Mouse (Mus musculus): ENCODE measurements around the gene Bhmt2.
A peak's percentile ranks its signal among the peaks of the same experiment; 100 is the strongest.

Gene Bhmt2

DNA sequence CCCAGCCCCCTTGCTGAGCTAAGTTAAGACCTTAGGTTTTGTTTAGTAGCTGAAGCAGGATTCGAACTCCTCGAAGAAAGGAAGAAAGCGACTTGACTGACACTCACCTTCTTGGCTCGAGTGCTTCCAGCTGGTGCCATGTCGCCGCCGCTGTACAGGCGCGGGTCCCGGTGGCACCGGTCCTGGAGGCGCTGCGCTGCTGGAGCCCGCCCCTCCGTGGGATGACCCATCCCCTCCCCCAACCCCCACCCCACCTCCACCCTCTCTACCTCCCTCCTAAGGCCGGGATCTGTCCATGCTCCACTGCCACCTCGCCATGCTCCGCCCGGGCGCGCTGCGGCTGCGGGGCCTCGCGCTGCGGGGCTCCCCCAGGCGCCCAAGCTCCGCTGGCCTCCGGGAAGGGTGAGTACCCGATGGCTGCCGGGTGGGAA, at the start of gene Bhmt2, which contains the start of gene Dmgdh:
TSS of gene Bhmt2 (minus strand) at position 172 of the 431 bp plus-strand sequence.
TSS of gene Dmgdh (plus strand) at position 303 of the 431 bp plus-strand sequence.
- peak; percentile 19 for DNase-seq (ENCODE audit: extremely low spot score)

DNA sequence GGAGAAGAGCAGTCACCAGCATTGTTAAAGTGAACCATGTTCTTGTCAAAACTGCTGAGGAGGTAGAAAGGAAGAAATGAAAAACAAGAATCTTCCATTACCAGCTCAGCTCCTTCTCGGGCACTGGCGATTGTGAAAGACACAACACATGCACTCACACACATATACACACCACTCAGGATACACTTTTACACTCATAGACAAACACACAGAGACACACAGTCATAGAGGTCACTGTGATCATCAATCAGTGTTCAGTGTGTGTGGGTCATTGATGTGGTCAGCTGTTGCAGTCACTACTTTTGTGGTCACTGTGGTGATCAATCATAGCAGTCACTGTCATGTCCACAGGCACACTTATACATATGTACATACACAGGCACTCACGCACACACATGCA, 49.4 kb upstream of the Bhmt2 start:
- DNase-seq (ENCODE audit: extremely low spot score): no peak

DNA sequence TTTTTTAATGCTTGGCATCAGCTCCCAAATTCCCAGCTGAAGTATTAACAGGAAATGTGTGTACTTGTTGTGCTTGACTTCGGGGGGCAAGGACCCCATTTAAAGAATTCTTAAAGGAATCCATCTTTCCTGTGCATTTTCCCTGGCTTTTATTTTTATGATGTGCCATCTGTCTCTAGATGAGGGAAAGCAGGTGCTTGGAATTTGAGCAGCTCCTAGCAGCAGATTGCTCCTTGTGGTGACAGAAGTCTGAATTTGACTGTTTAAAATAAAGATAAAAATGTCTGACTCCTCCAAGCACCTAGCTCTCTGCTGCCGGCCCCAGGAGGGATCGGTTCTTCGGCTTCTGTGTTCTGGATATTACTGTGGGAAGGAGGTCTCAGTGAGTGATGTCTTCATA, 47.8 kb upstream of the Bhmt2 start:
- DNase-seq (ENCODE audit: extremely low spot score): no peak

DNA sequence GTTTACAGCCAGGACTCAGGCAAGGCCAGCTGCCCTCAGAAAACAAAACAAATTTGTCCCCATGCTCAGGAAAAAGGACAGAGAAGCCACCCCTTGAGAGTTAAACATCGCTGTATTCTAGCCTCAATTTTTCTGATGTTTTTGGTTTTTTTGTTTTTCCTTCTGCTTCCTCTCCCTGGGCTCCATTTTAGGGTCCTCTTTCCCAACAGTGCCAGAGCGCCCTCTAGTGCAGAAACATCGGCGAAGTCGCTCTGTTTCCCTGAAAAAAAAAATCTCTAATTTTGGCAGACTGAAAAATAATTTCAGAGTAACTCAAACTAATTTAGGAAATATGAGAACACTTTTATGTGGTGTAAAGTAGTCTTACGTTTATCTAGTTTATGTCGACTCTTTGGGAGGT, 44.8 kb upstream of the Bhmt2 start:
- peak; percentile 68 for DNase-seq (ENCODE audit: extremely low spot score)

DNA sequence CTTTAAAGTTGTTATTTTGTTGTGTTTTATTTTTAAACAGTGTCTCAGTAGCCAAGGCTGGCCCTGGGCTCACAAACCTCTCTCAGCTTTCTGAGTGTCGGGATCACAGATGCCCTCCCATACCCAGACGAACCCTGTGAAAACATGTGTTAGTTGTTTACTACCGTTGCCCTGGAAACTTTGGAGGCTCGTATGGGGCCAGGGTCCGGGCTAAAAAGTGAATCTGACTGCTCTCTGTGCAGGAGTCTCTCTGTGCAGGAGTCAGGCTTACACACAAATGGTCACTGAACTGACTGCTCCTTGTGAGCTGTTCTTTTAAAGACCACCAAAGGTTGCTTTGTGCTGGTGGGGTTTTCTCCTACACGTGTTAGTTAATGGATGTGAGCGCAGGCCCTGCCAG, 43.0 kb upstream of the Bhmt2 start:
- peak; percentile 12 for DNase-seq (ENCODE audit: extremely low spot score)

DNA sequence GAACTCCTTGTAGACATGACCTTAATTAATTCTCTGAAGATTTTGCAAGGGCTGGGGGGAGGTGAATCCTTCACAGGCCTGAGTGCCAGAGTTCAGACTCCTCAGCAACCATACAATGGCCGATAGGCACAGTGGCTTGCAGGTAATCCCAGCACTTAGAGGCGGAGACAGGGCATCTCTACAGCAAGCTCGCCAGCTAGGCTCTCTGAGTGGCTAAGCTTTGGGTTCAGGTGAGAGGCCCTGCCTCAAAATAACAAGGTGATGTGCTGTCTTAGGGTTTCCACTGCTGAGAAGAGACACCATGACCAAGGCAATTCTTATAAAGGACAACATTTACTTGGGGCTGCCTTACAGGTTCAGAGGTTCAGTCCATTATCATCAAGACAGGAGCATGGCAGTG, 39.7 kb upstream of the Bhmt2 start:
- DNase-seq (ENCODE audit: extremely low spot score): no peak

DNA sequence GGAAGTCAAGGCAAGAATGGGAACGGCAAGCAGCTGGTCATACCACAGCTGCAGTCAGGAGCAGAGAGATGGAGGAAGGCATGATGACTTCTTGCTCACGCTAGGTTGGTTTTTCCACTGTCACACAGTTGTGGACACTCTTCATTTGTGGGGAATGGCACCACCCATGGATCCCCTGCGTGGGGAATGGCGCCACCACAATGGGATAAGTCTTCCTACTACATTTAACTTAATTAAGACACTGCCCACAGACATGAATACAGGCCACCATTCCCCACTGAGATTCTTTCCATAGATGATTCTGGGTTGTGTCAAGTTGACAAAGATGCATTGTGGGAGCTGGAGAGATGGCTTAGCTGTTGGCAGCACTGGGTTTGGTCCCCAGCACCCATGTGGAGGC, 38.3 kb upstream of the Bhmt2 start:
- DNase-seq (ENCODE audit: extremely low spot score): no peak

DNA sequence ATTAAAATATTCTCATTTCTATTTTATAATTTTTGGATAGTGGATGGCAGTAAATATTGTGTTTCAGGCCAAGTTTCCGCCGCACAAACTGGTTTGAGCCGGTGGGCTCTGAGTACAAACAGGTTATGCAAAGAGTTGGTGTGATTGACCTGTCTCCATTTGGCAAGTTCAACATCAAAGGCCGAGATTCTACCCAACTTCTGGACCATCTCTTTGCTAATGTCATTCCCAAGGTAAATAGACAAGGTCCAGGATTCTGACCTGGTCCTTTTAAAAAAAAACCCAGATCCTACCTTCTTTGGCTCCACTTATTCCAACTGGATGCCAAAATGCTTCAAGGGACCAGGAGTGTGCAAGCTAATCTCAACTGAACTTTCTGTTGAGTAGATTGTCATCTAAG, 37.1 kb upstream of the Bhmt2 start:
- no peak for DNase-seq (ENCODE audit: extremely low spot score)

DNA sequence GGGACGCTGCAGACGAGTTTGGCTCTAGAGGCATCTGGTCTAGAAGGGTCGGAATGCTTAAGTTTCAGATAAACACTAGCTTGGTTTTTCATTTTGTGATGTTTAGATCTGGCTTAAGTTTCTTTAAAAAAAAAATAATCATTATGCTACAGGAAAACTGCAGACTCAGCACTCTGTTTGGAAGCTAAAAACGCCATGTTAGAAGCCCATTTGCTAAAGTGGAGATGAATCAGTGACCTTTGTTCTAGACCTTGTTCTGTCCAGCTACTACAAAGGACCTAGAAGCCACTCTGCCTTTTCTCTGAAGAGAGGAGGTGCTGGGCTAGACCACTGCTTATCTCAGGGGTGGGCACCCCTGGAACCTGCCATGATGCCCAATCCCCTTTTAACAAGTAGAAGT, 36.2 kb upstream of the Bhmt2 start:
- DNase-seq (ENCODE audit: extremely low spot score): no peak

DNA sequence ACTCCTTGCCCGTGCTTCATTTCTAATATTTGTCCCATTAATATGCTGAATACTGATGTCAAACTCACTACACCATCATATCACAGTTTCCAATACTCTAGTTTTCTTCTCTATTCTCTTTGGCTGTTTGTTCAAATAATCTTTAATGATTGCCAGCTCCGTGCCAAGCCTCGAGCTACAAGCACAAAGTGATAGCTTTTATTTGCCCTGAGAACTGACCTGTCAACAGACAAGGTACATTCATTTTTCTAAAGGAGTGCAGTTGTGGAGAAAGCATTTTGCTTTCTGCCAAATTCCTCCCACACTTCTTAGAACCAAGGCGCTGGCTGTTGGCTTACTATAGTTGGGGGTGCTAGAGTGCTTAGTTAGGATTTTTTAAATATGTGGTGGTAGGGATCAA, 33.2 kb upstream of the Bhmt2 start:
- DNase-seq (ENCODE audit: extremely low spot score): no peak

DNA sequence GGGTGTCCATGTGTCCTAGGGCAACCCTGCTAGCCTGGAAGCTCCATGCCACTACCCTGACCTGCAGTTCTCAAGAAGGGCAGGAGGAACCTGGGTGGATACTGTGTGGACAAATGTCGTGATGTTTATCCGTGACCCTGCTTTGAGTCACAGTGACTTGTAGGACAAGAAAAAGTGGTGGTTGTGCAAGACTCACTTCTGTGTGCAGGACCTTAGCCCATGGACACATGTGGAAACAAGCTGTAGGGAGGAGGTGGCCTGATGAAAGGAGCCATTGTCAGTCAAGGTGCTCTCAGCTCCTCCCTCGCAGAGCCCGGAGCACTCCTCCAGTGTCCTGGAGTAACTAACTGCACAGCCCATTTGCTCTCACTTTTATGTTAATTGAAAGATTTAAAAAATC, 31.6 kb upstream of the Bhmt2 start:
- no peak for DNase-seq (ENCODE audit: extremely low spot score)

DNA sequence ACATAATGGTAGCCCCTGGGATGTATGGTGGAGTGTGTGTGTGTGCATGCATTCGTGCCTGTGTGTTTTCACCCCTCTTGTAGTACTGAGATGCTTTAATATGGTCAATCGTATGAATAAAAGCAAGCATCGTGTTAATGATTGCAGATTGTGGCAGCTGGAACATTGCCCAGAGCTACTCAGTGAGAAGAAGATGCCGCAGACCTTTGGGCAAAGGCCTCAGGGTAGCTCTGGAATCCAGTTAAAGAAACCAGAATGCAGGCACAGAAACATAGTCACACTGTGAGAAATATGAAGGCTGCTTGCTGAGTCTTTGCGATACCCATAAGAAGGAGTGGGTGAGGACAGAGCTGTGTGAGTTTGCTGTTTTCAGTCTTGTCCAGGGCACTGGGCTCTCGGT, 24.8 kb upstream of the Bhmt2 start:
- DNase-seq (ENCODE audit: extremely low spot score): no peak

DNA sequence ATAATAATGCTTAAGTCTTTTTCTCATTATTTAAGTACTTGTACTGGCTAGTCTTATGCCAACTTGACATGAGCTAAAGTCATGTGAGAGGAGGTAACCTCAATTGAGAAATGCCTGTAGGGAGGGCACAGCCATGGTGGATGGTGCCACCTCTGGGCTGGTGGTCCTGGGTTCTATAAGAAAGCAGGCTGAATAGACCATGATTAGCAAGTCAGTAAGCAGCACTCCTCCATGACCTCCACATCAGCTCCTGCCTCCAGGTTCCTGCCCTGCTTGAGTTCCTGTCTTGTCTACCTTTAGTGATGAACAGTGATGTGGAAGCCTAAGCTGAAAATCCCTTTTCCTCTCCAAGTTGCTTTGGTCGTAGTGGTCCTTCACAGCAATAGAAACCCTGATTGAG, 16.7 kb upstream of the Bhmt2 start:
- DNase-seq (ENCODE audit: extremely low spot score): no peak

DNA sequence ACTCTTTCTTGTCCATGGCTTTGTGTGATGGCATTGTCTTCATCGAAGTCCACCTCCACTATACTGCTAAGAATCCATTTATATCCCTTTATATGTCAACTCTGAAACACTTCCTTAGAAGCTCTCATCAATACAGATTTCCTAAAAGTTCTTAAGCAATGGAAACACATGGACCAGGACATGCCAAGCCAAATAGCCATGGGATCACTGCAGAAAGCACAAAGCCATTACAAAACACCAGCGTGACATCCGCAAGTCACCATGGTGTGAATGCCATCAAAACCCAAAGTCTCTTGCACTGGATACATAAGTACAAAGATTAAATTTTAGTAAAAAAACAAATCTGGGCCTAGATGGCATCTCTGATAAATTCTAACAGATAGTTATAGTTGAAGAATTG, 15.5 kb upstream of the Bhmt2 start:
- no peak for DNase-seq (ENCODE audit: extremely low spot score)

DNA sequence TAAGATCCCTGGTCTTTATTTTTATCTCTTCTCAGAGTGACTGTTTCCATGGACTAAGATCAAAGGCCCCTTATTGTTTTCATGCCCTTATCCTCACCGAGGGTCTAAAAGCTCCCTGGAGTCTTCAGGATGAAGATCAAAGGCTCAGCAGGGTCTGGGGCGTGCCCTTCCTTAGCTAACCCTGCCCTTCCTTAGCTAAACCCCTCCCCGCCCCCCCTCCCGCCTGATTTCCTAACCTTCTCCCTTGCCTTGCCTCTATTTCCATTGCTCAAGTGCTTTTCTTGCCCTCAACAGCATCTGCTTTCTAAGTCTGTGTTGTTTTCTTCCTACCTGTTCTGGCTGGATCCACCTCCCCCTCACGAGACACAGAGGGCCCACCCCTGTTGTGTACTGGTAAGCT, 13.2 kb upstream of the Bhmt2 start:
- DNase-seq (ENCODE audit: extremely low spot score): peak; percentile 36

DNA sequence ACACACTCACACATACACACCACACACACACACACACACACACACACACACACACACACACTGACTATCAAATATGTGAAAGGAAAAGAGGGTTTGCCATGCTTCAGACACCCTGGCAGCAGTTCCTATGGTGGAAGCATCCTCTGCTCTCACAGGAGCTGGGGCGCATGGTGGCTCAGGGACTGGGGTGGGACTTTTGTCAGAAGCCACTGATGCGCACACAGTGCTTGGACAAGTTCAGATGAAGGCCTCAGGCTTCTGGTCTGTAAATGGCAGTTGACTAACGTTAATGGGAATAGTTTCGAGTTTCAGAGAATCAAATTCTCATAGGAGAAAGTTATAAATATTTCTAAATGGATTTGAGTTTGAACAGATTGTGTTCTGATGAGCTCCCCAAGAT, 11.1 kb upstream of the Bhmt2 start:
- no peak for DNase-seq (ENCODE audit: extremely low spot score)

DNA sequence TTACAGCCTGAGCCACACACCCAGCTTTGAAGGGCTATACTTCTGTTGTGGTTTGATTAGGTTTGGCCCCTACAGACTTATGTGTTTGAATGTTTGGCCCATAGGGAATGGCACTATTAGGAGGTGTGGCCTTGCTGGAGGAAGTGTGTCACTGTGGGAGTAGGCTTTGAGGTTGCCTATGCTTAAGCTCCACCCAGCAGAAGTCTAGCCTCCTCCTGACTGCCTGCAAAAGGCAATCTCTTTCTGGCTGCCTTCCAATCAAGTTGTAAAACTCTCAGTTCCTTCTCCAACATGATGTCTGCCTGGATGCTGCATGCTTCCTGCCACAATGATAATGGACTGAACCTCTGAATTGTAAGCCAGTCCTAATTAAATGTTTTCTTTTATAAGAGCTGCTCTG, 9.2 kb upstream of the Bhmt2 start:
- no peak for DNase-seq (ENCODE audit: extremely low spot score)

DNA sequence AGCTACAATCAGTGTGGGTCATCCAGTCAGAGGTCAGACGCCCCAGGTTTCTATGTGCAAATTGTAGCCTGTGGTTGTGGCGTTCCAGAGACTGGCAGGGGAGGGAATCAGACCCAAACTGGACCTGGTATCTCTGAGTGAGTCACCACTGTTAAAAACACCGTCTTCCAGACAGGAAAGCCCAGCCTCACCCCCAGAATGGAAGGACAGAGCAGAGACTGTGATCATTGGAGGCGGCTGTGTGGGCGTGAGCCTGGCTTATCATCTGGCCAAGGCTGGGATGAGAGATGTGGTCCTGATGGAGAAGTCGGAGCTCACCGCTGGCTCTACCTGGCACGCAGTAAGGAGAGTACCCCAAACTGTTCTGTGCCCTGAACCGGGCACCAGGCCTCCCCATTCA, 2.8 kb upstream of the Bhmt2 start:
- no peak for DNase-seq (ENCODE audit: extremely low spot score)

DNA sequence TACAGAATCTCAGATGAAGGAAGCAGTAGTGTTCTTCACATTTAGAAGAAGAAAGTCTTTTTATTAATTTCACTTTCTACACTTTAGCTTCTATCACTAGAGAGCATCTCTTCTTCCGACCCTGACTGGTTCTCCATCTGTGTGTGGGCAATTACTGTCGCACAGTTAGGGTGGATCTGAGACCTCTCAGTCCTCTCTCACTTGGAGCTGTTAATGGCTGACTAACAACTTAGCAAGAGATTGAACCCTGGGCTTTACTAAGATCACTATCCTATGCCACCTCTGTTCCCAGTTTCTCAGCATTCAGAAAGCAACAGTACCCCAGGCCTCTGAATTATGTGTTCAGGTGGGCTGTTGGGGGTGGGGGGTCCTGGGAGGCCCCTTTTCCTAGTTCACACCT, 806 bp downstream of the Bhmt2 start:
- DNase-seq (ENCODE audit: extremely low spot score): no peak

DNA sequence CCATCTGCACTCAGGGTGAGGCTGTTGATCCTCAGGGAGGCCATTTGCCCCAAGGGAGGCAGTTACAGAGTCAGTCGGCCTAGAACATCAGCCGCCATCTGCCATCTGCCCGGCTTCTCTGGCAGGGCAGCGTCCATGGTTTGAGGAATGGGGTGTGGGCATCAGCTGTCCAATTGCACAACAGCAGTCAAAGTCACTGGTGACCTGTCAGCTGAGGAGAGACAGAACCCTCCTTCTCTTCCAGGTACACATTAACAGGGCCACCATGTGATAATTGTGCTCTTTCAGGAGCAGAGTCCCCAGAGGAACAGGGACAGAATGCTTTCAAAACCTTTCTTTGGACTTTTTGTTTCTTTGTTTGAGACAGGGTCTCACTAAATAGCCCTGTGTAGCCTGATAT, 1.7 kb downstream of the Bhmt2 start:
- no peak for DNase-seq (ENCODE audit: extremely low spot score)

DNA sequence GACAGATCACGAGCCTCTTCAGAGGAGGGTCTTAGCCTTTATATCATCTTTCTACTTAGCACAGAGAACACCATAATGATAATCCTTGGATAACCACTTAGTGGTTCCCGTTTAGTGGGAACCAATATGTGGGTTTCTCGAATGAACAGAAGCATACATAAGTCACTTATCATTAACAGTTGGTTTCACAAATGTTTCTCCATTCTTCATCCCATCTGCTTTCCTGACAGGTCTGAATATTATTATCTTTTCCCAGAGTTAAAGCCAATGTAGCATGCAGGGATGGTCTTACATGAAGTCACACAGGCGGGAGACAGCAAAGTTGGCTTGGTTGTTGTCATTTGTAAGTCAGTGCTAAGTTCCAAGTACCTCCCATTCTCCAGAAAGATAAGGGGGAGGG, 6.5 kb downstream of the Bhmt2 start:
- DNase-seq (ENCODE audit: extremely low spot score): no peak

DNA sequence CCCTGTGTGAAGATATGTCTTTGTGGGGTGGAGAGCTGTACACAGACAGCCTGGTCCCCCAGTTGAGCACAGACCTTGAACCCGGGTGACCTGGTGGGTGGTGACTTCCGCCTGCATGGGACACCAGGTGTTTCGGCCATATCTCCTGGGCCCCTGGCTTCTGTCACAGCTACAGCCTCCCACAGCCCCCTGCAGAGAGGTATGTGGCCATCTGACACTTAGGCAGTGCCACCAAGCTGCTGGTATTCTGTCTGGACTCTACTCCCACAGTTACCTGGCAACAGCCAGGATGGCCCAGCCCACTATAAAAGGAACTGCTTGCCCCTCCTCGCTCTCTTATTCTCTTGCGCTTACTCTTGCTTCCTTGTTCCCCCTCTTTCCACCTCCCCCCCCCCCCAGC, 16.2 kb downstream of the Bhmt2 start:
- no peak for DNase-seq (ENCODE audit: extremely low spot score)

DNA sequence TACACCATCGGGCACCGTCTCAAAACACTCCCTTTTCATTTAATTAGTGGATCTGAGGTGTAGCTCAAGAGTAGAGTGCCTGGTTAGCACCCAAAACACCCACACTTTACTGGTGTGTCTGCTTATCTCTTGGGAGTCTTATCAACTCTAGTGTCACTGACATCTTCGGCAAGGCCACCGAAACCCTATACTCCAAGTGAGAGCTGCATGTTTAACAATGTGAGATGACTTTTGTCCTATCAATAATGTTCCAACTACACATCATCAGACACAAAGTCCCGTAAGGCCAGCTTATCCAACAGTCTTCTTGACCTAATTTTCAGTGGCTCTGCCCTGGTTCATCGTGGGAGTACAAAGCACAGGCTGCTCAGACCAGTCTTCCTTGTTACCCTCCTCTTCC, 20.7 kb downstream of the Bhmt2 start:
- DNase-seq (ENCODE audit: extremely low spot score): no peak

DNA sequence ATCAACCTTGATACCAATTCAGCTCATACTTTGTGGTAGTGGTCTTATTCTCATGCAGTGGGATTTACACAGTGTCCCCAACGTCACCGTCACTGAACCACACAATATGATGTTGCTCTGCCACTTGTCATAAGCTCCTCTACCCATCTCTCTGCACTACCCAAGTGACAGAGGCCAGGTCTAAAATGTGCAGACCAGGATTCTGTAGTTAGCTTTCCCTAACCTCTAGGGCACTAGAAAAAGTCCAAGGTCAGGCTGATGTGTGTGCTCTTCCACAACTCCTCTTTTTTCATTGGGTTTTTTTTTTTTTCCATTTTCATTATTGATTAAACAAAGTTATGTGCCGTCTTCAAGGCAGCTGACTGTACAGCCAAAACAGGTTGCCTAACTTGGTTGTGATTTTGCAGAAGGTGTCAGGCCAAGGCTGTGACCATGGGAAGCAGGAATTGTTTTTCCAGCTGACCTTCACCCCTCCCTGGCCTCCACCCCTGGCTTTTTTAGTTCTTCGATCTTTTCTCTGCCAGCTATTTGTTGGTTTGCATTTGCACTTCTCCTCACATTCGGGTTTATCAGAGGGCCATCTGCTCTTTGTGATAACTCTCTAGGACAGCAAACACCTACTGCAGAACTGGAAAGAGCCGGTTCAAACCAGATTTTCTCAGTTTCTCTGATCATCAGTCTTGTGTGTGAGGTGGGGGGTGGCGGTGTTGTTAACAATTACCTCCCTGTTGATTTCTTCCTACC, 25.5 kb downstream of the Bhmt2 start:
- DNase-seq (ENCODE audit: extremely low spot score): no peak
